Comparison of ENCODE assay signal across 29 mouse cellular contexts in the genomic region with DNA sequence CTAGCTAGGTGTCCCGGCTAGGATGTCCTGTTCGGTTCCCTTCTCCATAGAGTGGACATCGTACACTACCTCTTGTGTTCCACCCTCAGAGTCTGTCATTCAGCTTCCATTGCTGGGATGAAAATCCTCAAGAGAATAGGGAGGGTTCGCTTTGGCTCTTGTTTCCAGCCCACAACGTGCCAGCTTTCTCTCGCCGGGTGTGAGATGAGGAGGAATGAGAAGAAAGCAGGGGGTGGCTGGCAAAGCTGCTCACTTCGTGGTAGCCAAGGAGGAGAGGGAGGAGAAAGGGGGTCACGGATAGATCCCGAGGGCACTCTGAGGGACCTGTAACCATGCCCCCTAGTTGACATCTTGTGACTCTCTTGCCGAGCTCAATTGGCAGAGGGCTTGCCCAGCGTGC. TPM values are rescaled to one million over a fixed set of nuclear protein-coding genes. Genes with fewer than 3 reads are reported as not detected.
DNase-seq lines count a peak whose midpoint lies in the region; ATAC-seq and TF ChIP-seq lines count a peak whose summit lies in the region.
"Had no signal": no experiment of that assay in that cellular context is flagged by ENCODE, and none has a peak within 500 bp of the region (broad histone marks: within the 10 kb centered on the region; RNA-seq: fewer than 3 reads in every experiment).

No protein-coding gene starts in this region.

- DNase-seq in frontal cortex, postnatal 14 days (ENCODE audit: low spot score in 2 of 2): no peak
- peak; percentile 4 for DNase-seq in gastrocnemius, adult 2 months
- no peak for DNase-seq in gastrocnemius, adult 8-10 months (ENCODE audit: low spot score in 2 of 2)
- peak; percentile 35 for DNase-seq in right cerebral cortex, adult 18-20 months
- DNase-seq in right cerebral cortex, postnatal 10 days (ENCODE audit: low spot score in 2 of 2): no peak
- peak; percentile 48 for DNase-seq in brain, adult 2 months (ENCODE audit: low read depth, low spot score)
- DNase-seq: adrenal gland, adult 8-10 months; adrenal gland, postnatal 14 days; adrenal gland, postnatal 36 days; B cell, adult 2 months; cerebellum, adult 11 months; cerebellum, adult 18-20 months; cerebellum, adult 8-10 months; cerebellum, adult 9-11 months; cerebellum, postnatal 14 days; cerebellum, postnatal 36 days; embryo, embryonic 11 days had no signal

- H3K27ac ChIP-seq in gastrocnemius, adult 2 months: no peak overlapping the region
- H3K27ac ChIP-seq: embryonic facial prominence, embryonic 13.5 days; embryonic facial prominence, embryonic 15.5 days; forebrain, embryonic 10.5 days; forebrain, embryonic 12.5 days had no signal

- H3K4me3 ChIP-seq in gastrocnemius, adult 2 months: no peak overlapping the region
- H3K4me3 ChIP-seq: embryonic facial prominence, embryonic 13.5 days; embryonic facial prominence, embryonic 15.5 days; erythroblast, embryonic 14.5 days; forebrain, embryonic 10.5 days; forebrain, embryonic 12.5 days had no signal

- peak; percentile 80; the same call in 1 of the 2 replicates for ATAC-seq in frontal cortex, adult (ENCODE audit: low TSS enrichment)
- ATAC-seq: activated CD4-positive, CD25-positive, alpha-beta regulatory T cell, adult 4 months; CD4-positive, CD25-positive, alpha-beta regulatory T cell, adult 4 months; forebrain, embryonic 14.5 days; Patski had no signal

- intact Hi-C loops in gastrocnemius, adult 2 months (cut with DNase I): no loop called here

- TF ChIP-seq CTCF in gastrocnemius, adult 2 months (IDR thresholded peaks at IDR 0.05): no peak

RNA-seq across cellular contexts. Expression of gene Laptm5, which starts 14.9 kb away (rescaled TPM):
- 1 to 10 TPM; 2.5 to 5.3 TPM for total RNA-seq in gastrocnemius, adult 2 months (2021)
- total RNA-seq in gastrocnemius, adult 8-10 months (2022): 1 to 10 TPM; 2.2 to 4.3 (median 2.6) TPM

RNA-seq across cellular contexts. Expression of gene Matn1, which starts 16.4 kb away (rescaled TPM):
- total RNA-seq in gastrocnemius, adult 2 months (2021): not detected
- not detected for total RNA-seq in gastrocnemius, adult 8-10 months (2022)
- total RNA-seq: adrenal gland, adult 18-20 months; adrenal gland, adult 8-10 months; adrenal gland, postnatal 14 days; adrenal gland, postnatal 36 days; common myeloid progenitor, adult 5-6 weeks had no signal

Comparison
In these comparisons a context has a peak if more than half of its experiments do, and no peak if none do; other contexts are left out.
1. DNase-seq: peak in gastrocnemius, adult 2 months (single experiment), right cerebral cortex, adult 18-20 months (single experiment) and brain, adult 2 months (single experiment); none in frontal cortex, postnatal 14 days (0 of 2), gastrocnemius, adult 8-10 months (0 of 2) and right cerebral cortex, postnatal 10 days (0 of 2).